Mouse (Mus musculus) embryonic facial prominence, embryonic 14.5 days (tissue): ENCODE results near the gene Zfp618. TPM values are rescaled to one million over a fixed set of nuclear protein-coding genes. Genes with fewer than 3 reads are reported as not detected.
A peak's percentile ranks its signal among the peaks of the same experiment; 100 is the strongest.

Source experiments
- ATAC-seq: fragments of 200-750 bp; cut with Nextera tagmentation; 2 replicates; pipeline ENCODE4 v1.8.0; 2017; ENCODE audit warnings: low read depth, moderate number of reproducible peaks, moderate TSS enrichment
- DNase-seq: peaks from one replicate; pipeline ENCODE4 v3.0.0-alpha.2; 2015; ENCODE audit warnings: low spot score
- H3K27ac ChIP-seq: fragments of 300-500 bp; sonication (generic); replicated peaks from 2 replicates; pipeline ENCODE4 v1.5.1; 2014; ENCODE audit warnings: low read depth, mild to moderate bottlenecking, low read length, moderate library complexity
- H3K27me3 ChIP-seq: fragments of 300-500 bp; sonication (generic); replicated peaks from 2 replicates; pipeline ENCODE4 v1.6.1; 2014; ENCODE audit warnings: low read length; ENCODE audit not compliant: control insufficient read depth, insufficient read depth
- H3K36me3 ChIP-seq: fragments of 300-500 bp; sonication (generic); 2 replicates; pipeline ENCODE4 v1.6.1; 2014; ENCODE audit warnings: low read length, mixed read lengths; ENCODE audit not compliant: control insufficient read depth, insufficient read depth
- H3K4me1 ChIP-seq: fragments of 300-500 bp; sonication (generic); 2 replicates; pipeline ENCODE4 v1.6.1; 2014; ENCODE audit warnings: antibody characterized with exemption, low read length; ENCODE audit not compliant: control insufficient read depth, insufficient read depth
- H3K4me2 ChIP-seq: fragments of 300-500 bp; sonication (generic); 2 replicates; pipeline ENCODE4 v1.6.1; 2014; ENCODE audit warnings: low read depth, mild to moderate bottlenecking, low read length, moderate library complexity, mixed read lengths
- H3K4me3 ChIP-seq: fragments of 300-500 bp; sonication (generic); 2 replicates; pipeline ENCODE4 v1.5.1; 2014; ENCODE audit warnings: low read depth, mild to moderate bottlenecking, low read length
- H3K9ac ChIP-seq: fragments of 300-500 bp; sonication (generic); 2 replicates; pipeline ENCODE4 v1.6.1; 2014; ENCODE audit warnings: low read depth, mild to moderate bottlenecking, low read length, moderate library complexity, mixed read lengths
- H3K9me3 ChIP-seq: fragments of 300-500 bp; sonication (generic); 2 replicates; pipeline ENCODE4 v1.6.1; 2016; ENCODE audit warnings: low read length; ENCODE audit not compliant: control insufficient read depth
- WGBS: fragments of 180-500 bp; shearing (Covaris S2); extraction: QIAGEN DNeasy Blood & Tissue Kit; methylation state at CpG from one replicate; pipeline ENCODE4 v1.1.7; 2014; 5-methylcytosine and 5-hydroxymethylcytosine counted together
- polyA plus RNA-seq: library from polyadenylated mRNA; unstranded; fragments of >200 nt; fragmentation: Nextera tagmentation; extraction: Ambion mirVana; gene quantifications from 2 replicates; pipeline ENCODE4 v1.2.1, GENCODE M21; 2014

The Zfp618 gene
- polyA plus RNA-seq, 1 experiment from 2014 or later: 17.6 TPM

GRCm38 (mm10) chr4:63057581-63057980 is 92.2 kb downstream of the Zfp618 start:
- no peaks in the 10 kb centered on the region for H3K36me3 ChIP-seq
- H3K9ac ChIP-seq: no peak overlapping the region
- no peak overlapping the region for H3K27ac ChIP-seq
- ATAC-seq: no peak
- no peak overlapping the region for H3K4me2 ChIP-seq
- H3K4me1 ChIP-seq: peaks cover 44% of the 10 kb centered on the region
- no peaks in the 10 kb centered on the region for H3K27me3 ChIP-seq
- DNase-seq: no peak
- H3K4me3 ChIP-seq: no peak overlapping the region
- 42% methylated on average over 5 of the region's 5 CpGs for WGBS
- H3K9me3 ChIP-seq: no peaks in the 10 kb centered on the region

DNA sequence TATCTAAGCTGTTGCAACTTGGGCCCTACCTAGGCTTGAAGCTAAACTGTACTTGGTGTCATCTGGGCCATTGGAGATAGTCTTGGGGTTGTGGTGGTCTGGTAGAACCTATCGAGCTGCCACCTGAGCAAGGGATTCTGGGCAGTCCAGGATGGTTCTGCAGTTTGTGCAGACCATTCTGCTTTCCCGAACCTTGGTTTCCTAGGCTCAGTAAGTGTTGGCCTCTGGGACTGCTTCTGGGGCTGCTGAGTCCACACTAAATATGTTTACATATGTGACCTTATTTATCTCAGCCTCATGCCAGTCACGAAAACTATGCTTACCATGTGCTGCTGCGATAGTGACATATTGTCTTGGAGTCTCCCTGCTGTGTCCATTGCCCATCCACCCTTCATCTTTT is 93.3 kb downstream of the Zfp618 start:
- no peak for DNase-seq
- no peak overlapping the region for H3K9ac ChIP-seq
- peaks cover 42% of the 10 kb centered on the region for H3K4me1 ChIP-seq
- H3K36me3 ChIP-seq: 0 out of 2 replicates have a peak, but pooled peaks cover 8% of the 10 kb centered on the region
- no peak overlapping the region for H3K27ac ChIP-seq
- H3K9me3 ChIP-seq: no peaks in the 10 kb centered on the region
- no peak overlapping the region for H3K4me3 ChIP-seq
- no peaks in the 10 kb centered on the region for H3K27me3 ChIP-seq
- ATAC-seq: no peak
- H3K4me2 ChIP-seq: no peak overlapping the region
- 86% methylated on average over 4 of the region's 4 CpGs for WGBS

GRCm38 (mm10) chr4:63060358-63060757 is 95.0 kb downstream of the Zfp618 start:
- Histone ChIP-seq H3K9ac (no peak overlapping the region), H3K27ac (no peak overlapping the region), H3K9me3 (no peaks in the 10 kb centered on the region), H3K36me3 (0 out of 2 replicates have a peak, but pooled peaks cover 8% of the 10 kb centered on the region), H3K27me3 (no peaks in the 10 kb centered on the region), H3K4me2 (no peak overlapping the region), H3K4me3 (no peak overlapping the region), H3K4me1 (peaks cover 42% of the 10 kb centered on the region)
- 64% methylated on average over 6 of the region's 6 CpGs for WGBS
- DNase-seq (no peak), ATAC-seq (no peak)

DNA sequence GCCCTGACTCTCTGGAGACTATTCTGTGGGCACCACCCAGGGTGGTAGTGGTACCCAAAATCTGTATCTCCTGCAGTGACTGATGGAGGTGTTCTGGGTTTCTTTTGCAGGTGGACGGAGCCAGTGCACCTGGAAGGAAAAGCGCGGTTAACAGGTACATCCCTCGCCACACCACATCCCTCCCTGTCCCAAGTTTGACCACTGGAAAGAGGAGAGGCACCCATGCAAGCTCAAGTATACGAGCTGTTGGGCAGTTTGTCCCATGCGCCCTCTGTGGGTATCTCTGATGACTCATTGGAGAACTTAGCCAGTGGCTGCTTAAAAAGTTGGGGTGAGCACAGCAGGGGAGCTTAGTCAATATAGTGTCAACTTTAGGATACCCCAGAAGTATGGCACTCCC is 96.0 kb downstream of the Zfp618 start:
- Histone ChIP-seq H3K36me3 (0 out of 2 replicates have a peak, but pooled peaks cover 8% of the 10 kb centered on the region), H3K9me3 (no peaks in the 10 kb centered on the region), H3K9ac (no peak overlapping the region), H3K4me2 (no peak overlapping the region), H3K4me3 (no peak overlapping the region), H3K27me3 (no peaks in the 10 kb centered on the region), H3K27ac (no peak overlapping the region), H3K4me1 (peaks cover 38% of the 10 kb centered on the region)
- 97% methylated on average over 6 of the region's 6 CpGs for WGBS
- DNase-seq (no peak), ATAC-seq (no peak)

DNA sequence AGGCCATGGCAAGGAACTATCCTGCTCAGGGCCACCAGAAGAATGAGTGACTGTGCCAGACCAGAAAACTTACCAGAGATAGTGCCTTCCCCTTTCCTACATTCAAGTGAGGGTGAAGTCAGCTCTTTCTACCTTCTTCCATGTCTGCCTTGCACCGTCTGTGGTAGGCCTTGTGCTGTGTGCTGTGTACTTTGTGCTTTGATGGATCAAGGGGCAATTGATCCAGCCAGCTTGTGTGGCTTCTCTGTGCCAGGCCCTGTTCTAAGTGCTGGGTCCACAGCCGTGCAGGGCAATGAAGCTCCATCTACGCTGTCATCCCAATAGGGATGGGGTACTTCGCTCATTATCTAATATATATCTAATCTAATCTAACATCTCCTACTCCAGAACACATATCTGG is 98.0 kb downstream of the Zfp618 start:
- Histone ChIP-seq H3K27me3 (no peaks in the 10 kb centered on the region), H3K4me1 (peaks cover 22% of the 10 kb centered on the region), H3K4me2 (no peak overlapping the region), H3K9me3 (no peaks in the 10 kb centered on the region), H3K36me3 (0 out of 2 replicates have a peak, but pooled peaks cover 8% of the 10 kb centered on the region), H3K4me3 (no peak overlapping the region), H3K27ac (no peak overlapping the region), H3K9ac (no peak overlapping the region)
- DNase-seq: no peak
- ATAC-seq: no peak
- WGBS: 94% methylated on average over 4 of the region's 4 CpGs

DNA sequence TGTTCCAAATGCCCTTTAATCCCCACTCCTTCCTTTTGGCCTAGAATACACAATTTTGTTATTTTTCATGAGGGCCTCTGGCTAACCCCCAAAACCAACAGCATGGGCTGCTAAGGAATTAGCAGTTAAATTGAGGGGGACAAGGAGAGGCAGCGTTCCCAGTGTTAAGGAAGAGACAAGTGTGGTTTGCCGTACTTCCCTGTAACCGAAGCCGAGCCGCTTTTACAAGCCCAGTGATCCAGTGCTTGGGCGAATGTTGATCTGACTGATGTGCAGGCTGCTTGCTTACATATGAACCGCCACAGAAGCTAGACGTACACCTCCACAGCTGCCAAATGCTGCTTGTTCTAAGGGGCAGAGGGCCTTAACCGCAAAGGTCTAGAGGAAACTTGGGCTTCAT is 99.5 kb downstream of the Zfp618 start:
- Histone ChIP-seq H3K4me3 (no peak overlapping the region), H3K36me3 (0 out of 2 replicates have a peak, but pooled peaks cover 8% of the 10 kb centered on the region), H3K27me3 (no peaks in the 10 kb centered on the region), H3K9ac (no peak overlapping the region), H3K4me2 (no peak overlapping the region), H3K27ac (no peak overlapping the region), H3K4me1 (peaks cover 17% of the 10 kb centered on the region; the same call in 1 of the 2 replicates), H3K9me3 (no peaks in the 10 kb centered on the region)
- ATAC-seq (no peak), DNase-seq (peak; percentile 54)
- 77% methylated on average over 9 of the region's 9 CpGs for WGBS

DNA sequence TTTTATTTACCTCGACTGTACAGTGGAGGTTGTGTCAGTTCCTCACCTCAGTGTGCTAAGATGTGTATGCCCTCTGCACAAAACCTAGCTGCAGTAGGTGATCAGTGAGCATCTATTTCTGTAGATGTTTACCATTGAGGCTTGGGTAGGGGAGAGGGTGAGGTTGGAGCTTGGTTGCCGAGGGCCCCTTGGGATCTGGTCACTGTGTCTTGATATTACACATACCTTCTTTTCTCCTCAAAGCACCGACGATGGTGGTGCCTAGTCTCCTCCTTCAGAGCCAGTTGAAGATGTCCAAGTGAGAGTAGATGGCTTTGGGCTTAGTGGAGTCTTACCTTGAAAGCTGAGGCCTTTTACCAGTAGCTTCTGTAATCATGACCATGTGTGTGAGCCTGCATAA is 101.4 kb downstream of the Zfp618 start:
- H3K4me1 ChIP-seq: peaks cover 5% of the 10 kb centered on the region; the same call in 1 of the 2 replicates
- 79% methylated on average over 4 of the region's 4 CpGs for WGBS
- 0 out of 2 replicates have a peak, but pooled peaks cover 8% of the 10 kb centered on the region for H3K36me3 ChIP-seq
- no peak overlapping the region for H3K4me3 ChIP-seq
- no peak overlapping the region for H3K4me2 ChIP-seq
- no peak for DNase-seq
- H3K9ac ChIP-seq: no peak overlapping the region
- no peaks in the 10 kb centered on the region for H3K27me3 ChIP-seq
- ATAC-seq: no peak
- H3K27ac ChIP-seq: no peak overlapping the region
- no peaks in the 10 kb centered on the region for H3K9me3 ChIP-seq

DNA sequence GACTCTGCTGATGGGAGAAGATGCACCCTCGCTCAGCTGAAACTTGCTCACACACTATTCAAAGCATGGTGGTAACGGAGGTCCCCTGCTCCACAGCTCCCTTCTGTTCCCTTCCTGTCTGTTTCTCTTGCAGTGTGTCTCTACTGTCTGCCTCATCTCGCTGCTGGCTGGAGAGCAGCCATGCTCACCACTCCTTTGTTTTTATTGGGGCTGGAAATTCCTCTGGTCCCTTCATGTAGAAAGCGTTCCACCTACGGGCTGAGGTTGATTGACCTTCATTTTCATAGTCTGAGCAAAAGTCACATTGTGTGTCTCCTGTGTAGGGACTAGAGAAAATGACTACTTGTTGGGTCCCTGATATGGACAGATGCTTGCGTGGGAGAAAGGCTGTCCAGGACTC is 102.4 kb downstream of the Zfp618 start:
- Histone ChIP-seq H3K36me3 (0 out of 2 replicates have a peak, but pooled peaks cover 6% of the 10 kb centered on the region), H3K9me3 (no peaks in the 10 kb centered on the region), H3K27me3 (no peaks in the 10 kb centered on the region), H3K4me1 (peaks cover 5% of the 10 kb centered on the region; the same call in 1 of the 2 replicates), H3K9ac (no peak overlapping the region), H3K4me3 (no peak overlapping the region), H3K27ac (no peak overlapping the region), H3K4me2 (no peak overlapping the region)
- 84% methylated on average over 6 of the region's 6 CpGs for WGBS
- ATAC-seq (no peak), DNase-seq (no peak)

DNA sequence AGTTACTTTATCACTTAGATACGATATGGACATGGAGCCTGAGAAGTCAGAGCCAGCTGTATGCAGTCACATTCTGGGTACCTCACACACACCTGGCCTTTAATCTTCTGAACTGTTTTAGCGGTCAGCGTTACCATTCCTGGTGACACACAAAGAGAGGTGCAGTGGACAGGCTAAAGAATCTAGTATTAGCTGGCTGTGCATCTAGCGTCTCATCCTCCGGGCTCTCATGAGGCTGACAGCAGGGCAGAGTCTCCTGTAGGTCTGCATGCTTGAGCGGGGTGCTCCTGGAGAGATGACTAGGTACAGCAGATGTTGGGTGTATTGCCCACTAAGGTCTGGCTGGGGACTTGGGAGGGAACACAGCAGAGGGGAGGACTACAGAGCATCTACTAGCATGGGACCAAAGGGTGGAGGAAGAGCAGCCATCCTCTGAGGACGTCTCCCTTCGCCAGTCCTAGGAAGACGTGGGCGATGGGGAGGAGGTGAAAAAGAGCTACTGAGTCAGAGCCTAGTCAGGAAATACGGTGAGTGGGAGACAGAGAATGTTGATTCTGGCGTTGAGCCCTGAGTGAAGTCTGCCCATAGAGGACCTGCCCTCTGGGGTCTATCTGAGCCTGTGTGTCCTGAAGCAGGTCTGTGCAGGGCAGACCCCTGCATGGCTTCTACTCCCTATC is 103.3 kb downstream of the Zfp618 start:
- ATAC-seq (no peak), DNase-seq (no peak)
- H3K4me1 ChIP-seq: peaks cover 5% of the 10 kb centered on the region; the same call in 1 of the 2 replicates
- no peak overlapping the region for H3K4me2 ChIP-seq
- no peak overlapping the region for H3K4me3 ChIP-seq
- H3K9me3 ChIP-seq: no peaks in the 10 kb centered on the region
- no peak overlapping the region for H3K9ac ChIP-seq
- no peaks in the 10 kb centered on the region for H3K27me3 ChIP-seq
- 86% methylated on average over 12 of the region's 12 CpGs for WGBS
- no peak overlapping the region for H3K27ac ChIP-seq
- no peaks in the 10 kb centered on the region for H3K36me3 ChIP-seq
